Mouse (Mus musculus) forebrain, embryonic 12.5 days (tissue): ENCODE measurements around the gene Hadh. TPM values are rescaled to one million over a fixed set of nuclear protein-coding genes. Genes with fewer than 3 reads are reported as not detected.

ENCODE experiments used
- ATAC-seq: fragments of 200-750 bp; cut with Nextera tagmentation; 2 replicates; pipeline ENCODE4 v1.8.0; 2017; ENCODE audit warnings: moderate TSS enrichment; ENCODE audit not compliant: low FRiP score
- H3K27ac ChIP-seq: fragments of 300-500 bp; sonication (generic); 2 replicates; pipeline ENCODE4 v1.5.1; 2016; ENCODE audit warnings: mild to moderate bottlenecking
- H3K27me3 ChIP-seq: fragments of 300-500 bp; sonication (generic); 2 replicates; pipeline ENCODE4 v1.6.1; 2016; ENCODE audit warnings: mild to moderate bottlenecking
- H3K36me3 ChIP-seq: fragments of 300-500 bp; sonication (generic); replicated peaks from 2 replicates; pipeline ENCODE4 v1.6.1; 2016; ENCODE audit warnings: mild to moderate bottlenecking
- H3K4me1 ChIP-seq: fragments of 300-500 bp; sonication (generic); 2 replicates; pipeline ENCODE4 v1.6.1; 2016
- H3K4me2 ChIP-seq: fragments of 300-500 bp; sonication (generic); 2 replicates; pipeline ENCODE4 v1.6.1; 2016; ENCODE audit warnings: mild to moderate bottlenecking, moderate library complexity
- H3K4me3 ChIP-seq: fragments of 300-500 bp; sonication (generic); replicated peaks from 2 replicates; pipeline ENCODE4 v1.5.1; 2016; ENCODE audit warnings: mild to moderate bottlenecking
- H3K9ac ChIP-seq: fragments of 300-500 bp; sonication (generic); 2 replicates; pipeline ENCODE4 v1.6.1; 2016; ENCODE audit warnings: mild to moderate bottlenecking
- H3K9me3 ChIP-seq: fragments of 300-500 bp; sonication (generic); 2 replicates; pipeline ENCODE4 v1.6.1; 2016
- WGBS: fragments of 180-500 bp; shearing (Covaris S2); methylation state at CpG from one replicate; pipeline ENCODE4 v1.1.7; 2016; 5-methylcytosine and 5-hydroxymethylcytosine counted together
- polyA plus RNA-seq: library from polyadenylated mRNA; unstranded; fragments of >200 nt; fragmentation: Nextera tagmentation; extraction: Ambion mirVana; gene quantifications from 2 replicates; pipeline ENCODE4 v1.2.1, GENCODE M21; 2016

Hadh gene
- polyA plus RNA-seq, 1 experiment from 2014 or later: 55.3 TPM

- no peak for ATAC-seq
- Histone ChIP-seq H3K36me3 (peaks cover 9% of the 10 kb centered on the region; the same call in 1 of the 2 replicates), H3K27ac (no peak overlapping the region), H3K4me2 (no peak overlapping the region), H3K9ac (no peak overlapping the region), H3K9me3 (no peaks in the 10 kb centered on the region), H3K4me1 (peaks cover 15% of the 10 kb centered on the region), H3K4me3 (no peak overlapping the region), H3K27me3 (no peaks in the 10 kb centered on the region)
- WGBS: 90% methylated on average over 3 of the region's 3 CpGs
These were observed 5.4 kb downstream of the Hadh start for GRCm38 (mm10) chr3:131266366-131267050.

DNA sequence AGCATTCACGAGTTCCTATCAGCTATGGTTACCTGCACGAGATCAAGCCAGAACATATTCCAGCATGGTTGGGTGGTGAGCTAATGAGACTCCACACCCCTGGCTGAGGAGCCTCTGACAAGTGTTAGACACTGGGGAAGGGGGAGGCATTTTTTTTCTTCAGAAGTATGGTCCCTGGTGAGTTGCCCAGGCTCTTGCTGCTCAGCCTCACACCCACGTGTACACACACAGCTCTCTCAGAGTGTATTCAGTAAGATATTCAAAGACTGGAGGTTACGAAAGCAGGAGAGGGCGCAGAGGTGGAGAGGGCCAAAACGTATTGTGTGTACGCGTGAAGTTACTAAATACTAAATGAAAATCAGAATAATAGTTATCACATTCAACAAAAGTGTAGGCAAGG lies 6.4 kb downstream of the Hadh start:
- ATAC-seq: no peak
- H3K36me3 ChIP-seq: peaks cover 9% of the 10 kb centered on the region; the same call in 1 of the 2 replicates
- WGBS: 92% methylated on average over 8 of the region's 8 CpGs
- H3K4me1 ChIP-seq: peaks cover 5% of the 10 kb centered on the region
- no peaks in the 10 kb centered on the region for H3K9me3 ChIP-seq
- no peak overlapping the region for H3K4me2 ChIP-seq
- no peak overlapping the region for H3K9ac ChIP-seq
- H3K4me3 ChIP-seq: no peak overlapping the region
- no peaks in the 10 kb centered on the region for H3K27me3 ChIP-seq
- H3K27ac ChIP-seq: no peak overlapping the region

- Histone ChIP-seq H3K27me3 (no peaks in the 10 kb centered on the region), H3K36me3 (peaks cover 9% of the 10 kb centered on the region; the same call in 1 of the 2 replicates), H3K4me2 (no peak overlapping the region), H3K9me3 (no peaks in the 10 kb centered on the region), H3K9ac (no peak overlapping the region), H3K4me1 (no peaks in the 10 kb centered on the region), H3K4me3 (no peak overlapping the region), H3K27ac (no peak overlapping the region)
- 74% methylated on average over 15 of the region's 15 CpGs for WGBS
- ATAC-seq: no peak
These were observed 8.0 kb downstream of the Hadh start for GRCm38 (mm10) chr3:131263766-131264486.

DNA sequence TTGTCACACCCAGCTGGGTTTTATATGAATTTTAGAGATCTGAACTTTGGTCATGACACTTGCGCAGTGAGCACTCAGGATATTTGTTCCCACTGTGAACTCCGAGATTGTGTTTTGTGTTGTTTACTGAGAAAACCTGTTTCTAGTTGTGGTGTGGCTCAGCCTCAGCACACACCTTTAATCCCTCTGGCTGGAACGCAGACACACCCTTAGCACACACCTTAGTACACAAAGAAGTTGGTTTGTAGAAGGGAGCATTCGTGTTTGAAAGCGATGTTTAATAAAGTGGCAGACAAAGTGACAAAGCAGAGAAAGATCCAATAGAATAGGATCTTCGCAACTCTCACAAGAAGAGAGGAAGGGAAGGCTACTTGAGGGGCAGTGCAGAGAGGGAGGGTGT lies 11.5 kb downstream of the Hadh start:
- H3K9ac ChIP-seq: no peak overlapping the region
- no peaks in the 10 kb centered on the region for H3K4me1 ChIP-seq
- H3K4me2 ChIP-seq: no peak overlapping the region
- no peak overlapping the region for H3K4me3 ChIP-seq
- 95% methylated on average over 6 of the region's 6 CpGs for WGBS
- H3K27me3 ChIP-seq: no peaks in the 10 kb centered on the region
- H3K9me3 ChIP-seq: no peaks in the 10 kb centered on the region
- H3K27ac ChIP-seq: no peak overlapping the region
- no peak for ATAC-seq
- peaks cover 9% of the 10 kb centered on the region; the same call in 1 of the 2 replicates for H3K36me3 ChIP-seq

DNA sequence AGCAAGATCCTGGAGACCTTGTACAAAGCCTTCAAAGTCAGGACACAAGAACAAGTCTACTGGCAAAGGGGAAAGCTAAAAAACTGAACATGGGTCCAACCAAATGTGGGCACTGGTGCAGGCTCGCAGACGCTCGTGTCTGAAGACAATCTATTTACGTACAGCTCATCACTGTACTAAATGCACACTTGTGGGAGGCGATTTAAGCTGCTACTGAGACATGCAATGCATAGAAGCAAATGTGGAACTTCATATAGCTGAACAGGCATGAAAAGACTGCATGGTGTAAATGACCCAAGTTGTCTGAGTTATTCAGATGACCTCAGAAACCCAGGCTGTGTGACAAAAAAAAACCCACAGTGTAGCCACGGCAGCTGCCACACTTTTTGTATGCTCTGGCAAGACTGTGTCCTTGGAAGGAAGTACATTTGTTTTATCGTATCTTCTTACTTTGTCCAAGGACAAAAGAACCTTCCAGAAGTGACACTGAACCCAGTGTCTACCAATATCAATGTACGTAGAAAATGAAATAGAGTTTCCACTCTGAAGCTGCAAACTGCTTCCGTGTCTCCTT lies 12.4 kb downstream of the Hadh start:
- WGBS: 90% methylated on average over 9 of the region's 9 CpGs
- ATAC-seq: no peak
- Histone ChIP-seq H3K9ac (no peak overlapping the region), H3K36me3 (peaks cover 9% of the 10 kb centered on the region; the same call in 1 of the 2 replicates), H3K4me2 (no peak overlapping the region), H3K27ac (no peak overlapping the region), H3K9me3 (no peaks in the 10 kb centered on the region), H3K4me1 (no peaks in the 10 kb centered on the region), H3K4me3 (no peak overlapping the region), H3K27me3 (no peaks in the 10 kb centered on the region)

- WGBS: 87% methylated on average over 3 of the region's 3 CpGs
- no peaks in the 10 kb centered on the region for H3K9me3 ChIP-seq
- no peak overlapping the region for H3K27ac ChIP-seq
- no peak overlapping the region for H3K4me3 ChIP-seq
- no peak overlapping the region for H3K9ac ChIP-seq
- no peak overlapping the region for H3K4me2 ChIP-seq
- ATAC-seq: no peak
- no peaks in the 10 kb centered on the region for H3K27me3 ChIP-seq
- no peaks in the 10 kb centered on the region for H3K4me1 ChIP-seq
- peaks cover 9% of the 10 kb centered on the region; the same call in 1 of the 2 replicates for H3K36me3 ChIP-seq
These were observed 13.0 kb downstream of the Hadh start for GRCm38 (mm10) chr3:131258921-131259320.

- Histone ChIP-seq H3K9me3 (no peaks in the 10 kb centered on the region), H3K27ac (no peak overlapping the region), H3K27me3 (no peaks in the 10 kb centered on the region), H3K4me3 (no peak overlapping the region), H3K4me2 (no peak overlapping the region), H3K9ac (no peak overlapping the region), H3K4me1 (no peaks in the 10 kb centered on the region), H3K36me3 (no peaks in the 10 kb centered on the region)
- WGBS: 96% methylated on average over 3 of the region's 3 CpGs
- no peak for ATAC-seq
These were observed 16.4 kb downstream of the Hadh start for GRCm38 (mm10) chr3:131255399-131255981.

DNA sequence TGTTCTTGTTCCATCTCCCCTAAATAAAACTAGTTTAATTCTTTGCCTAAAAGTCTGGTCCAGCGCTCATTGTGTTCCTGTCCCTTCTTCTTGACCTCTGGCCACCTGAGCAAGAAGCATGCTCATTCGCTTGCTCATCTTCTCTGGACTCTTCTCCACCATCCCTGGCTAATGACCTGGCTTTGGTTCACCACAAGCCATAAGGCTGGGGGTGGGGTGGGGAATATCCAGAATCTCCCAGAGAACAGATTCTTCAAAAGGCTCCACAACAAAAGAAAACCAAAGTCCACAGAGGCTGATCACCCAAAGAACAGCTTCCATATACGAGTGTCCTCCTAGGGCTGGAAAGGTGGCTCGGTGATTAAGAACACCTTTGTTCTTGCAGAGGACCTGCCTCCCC lies 16.9 kb downstream of the Hadh start:
- H3K36me3 ChIP-seq: no peaks in the 10 kb centered on the region
- no peak overlapping the region for H3K9ac ChIP-seq
- ATAC-seq: no peak
- H3K27ac ChIP-seq: no peak overlapping the region
- 97% methylated on average over 4 of the region's 4 CpGs for WGBS
- H3K4me3 ChIP-seq: no peak overlapping the region
- H3K4me2 ChIP-seq: no peak overlapping the region
- H3K27me3 ChIP-seq: no peaks in the 10 kb centered on the region
- no peaks in the 10 kb centered on the region for H3K9me3 ChIP-seq
- no peaks in the 10 kb centered on the region for H3K4me1 ChIP-seq

DNA sequence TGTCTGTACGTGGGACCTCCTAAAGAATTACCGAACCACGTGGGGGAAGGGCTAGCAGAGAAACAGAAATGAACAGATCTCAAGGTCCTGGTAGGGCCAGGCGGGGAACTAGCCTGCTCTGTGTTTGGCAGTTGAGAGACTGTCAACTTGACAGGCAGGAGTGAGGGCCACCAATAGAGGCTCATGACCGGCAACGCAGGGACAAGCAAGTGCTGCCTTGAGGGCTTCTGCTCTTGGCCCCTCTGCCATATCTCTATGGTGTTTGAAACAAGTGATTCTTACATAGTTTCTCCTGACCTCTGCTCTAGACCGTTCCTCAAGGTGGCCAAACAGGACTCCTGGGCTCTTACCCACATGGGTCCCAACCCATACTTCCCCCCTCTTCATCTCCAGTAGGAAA lies 20.3 kb downstream of the Hadh start:
- no peak overlapping the region for H3K4me3 ChIP-seq
- peaks cover 7% of the 10 kb centered on the region; the same call in 1 of the 2 replicates for H3K36me3 ChIP-seq

DNA sequence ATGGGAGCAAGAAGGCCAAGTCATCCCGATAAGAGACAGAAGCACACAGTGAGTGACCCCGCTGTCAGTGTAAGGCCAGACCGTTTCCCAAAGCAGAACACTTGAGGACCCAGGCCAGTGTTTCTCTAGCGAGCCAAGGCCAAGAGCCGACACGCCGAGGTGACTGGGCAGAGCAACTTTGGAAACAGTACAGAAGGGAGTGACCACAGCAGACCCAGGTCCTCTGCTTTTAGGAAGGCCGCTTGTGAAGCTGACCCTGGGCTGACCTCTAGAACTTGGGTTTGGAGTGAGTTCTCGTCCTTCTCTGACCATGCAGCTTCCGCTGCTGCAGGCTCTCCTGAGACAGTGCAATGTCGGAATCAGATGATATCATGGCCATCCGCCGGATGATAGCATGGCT lies 20.9 kb downstream of the Hadh start:
- H3K9me3 ChIP-seq: no peaks in the 10 kb centered on the region
- no peak overlapping the region for H3K27ac ChIP-seq
- no peaks in the 10 kb centered on the region for H3K27me3 ChIP-seq
- no peaks in the 10 kb centered on the region for H3K4me1 ChIP-seq
- peaks cover 7% of the 10 kb centered on the region; the same call in 1 of the 2 replicates for H3K36me3 ChIP-seq
- no peak overlapping the region for H3K4me2 ChIP-seq
- WGBS: 90% methylated on average over 13 of the region's 13 CpGs
- no peak overlapping the region for H3K9ac ChIP-seq
- no peak for ATAC-seq
- H3K4me3 ChIP-seq: no peak overlapping the region

More for the DNA sequence above, 20.3 kb downstream of the Hadh start:
- 90% methylated on average over 7 of the region's 7 CpGs for WGBS
- no peak overlapping the region for H3K4me2 ChIP-seq
- no peak for ATAC-seq
- H3K9me3 ChIP-seq: no peaks in the 10 kb centered on the region
- no peak overlapping the region for H3K27ac ChIP-seq
- H3K27me3 ChIP-seq: no peaks in the 10 kb centered on the region
- no peaks in the 10 kb centered on the region for H3K4me1 ChIP-seq
- H3K9ac ChIP-seq: no peak overlapping the region

DNA sequence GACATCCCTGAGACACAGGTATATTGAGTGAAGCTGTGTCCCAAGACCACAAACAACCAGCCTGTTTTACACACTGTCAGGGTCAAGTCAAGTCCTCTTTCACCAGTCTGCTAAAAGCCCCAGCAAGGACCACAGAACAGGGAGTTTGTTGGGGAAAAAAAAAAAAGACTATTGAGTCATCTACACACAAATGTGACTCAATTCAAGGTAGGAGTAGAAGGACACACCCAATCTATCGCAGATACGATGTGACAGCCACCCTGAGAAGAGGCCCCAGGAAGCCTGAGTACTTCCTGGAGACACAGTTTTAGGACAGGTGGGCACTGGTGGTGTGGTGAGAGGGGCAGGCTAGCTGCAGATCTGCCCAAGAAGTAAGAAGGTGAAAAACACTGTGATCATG lies 21.6 kb downstream of the Hadh start:
- no peak overlapping the region for H3K27ac ChIP-seq
- no peak overlapping the region for H3K9ac ChIP-seq
- no peak overlapping the region for H3K4me2 ChIP-seq
- H3K27me3 ChIP-seq: no peaks in the 10 kb centered on the region
- ATAC-seq: no peak
- H3K9me3 ChIP-seq: no peaks in the 10 kb centered on the region
- H3K36me3 ChIP-seq: peaks cover 7% of the 10 kb centered on the region; the same call in 1 of the 2 replicates
- no peaks in the 10 kb centered on the region for H3K4me1 ChIP-seq
- no peak overlapping the region for H3K4me3 ChIP-seq
- 95% methylated on average over 2 of the region's 2 CpGs for WGBS

DNA sequence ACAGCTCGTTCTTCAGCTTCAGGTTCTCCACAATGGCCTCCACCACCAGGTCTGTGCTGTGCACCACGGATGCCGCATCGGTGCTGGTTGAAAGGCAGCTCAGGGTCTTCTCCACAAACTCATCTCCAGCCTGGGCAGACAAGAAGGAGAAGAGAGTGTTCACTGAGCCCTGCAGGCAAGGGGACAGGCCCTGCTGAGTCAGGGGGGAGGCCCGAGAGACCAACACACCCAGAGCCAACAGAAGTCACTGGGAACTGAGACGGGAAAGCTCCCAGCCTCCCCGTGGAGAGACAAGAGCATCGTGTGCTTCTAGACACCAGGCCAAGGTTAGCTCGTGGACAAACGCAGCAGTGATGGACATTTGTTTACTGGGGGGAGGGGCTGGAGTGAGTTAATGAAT lies 23.5 kb downstream of the Hadh start:
- Histone ChIP-seq H3K27ac (no peak overlapping the region), H3K27me3 (no peaks in the 10 kb centered on the region), H3K9me3 (no peaks in the 10 kb centered on the region), H3K4me2 (no peak overlapping the region), H3K36me3 (peaks cover 7% of the 10 kb centered on the region; the same call in 1 of the 2 replicates), H3K4me1 (no peaks in the 10 kb centered on the region), H3K4me3 (no peak overlapping the region), H3K9ac (no peak overlapping the region)
- 85% methylated on average over 10 of the region's 10 CpGs for WGBS
- ATAC-seq: no peak
